Mouse (Mus musculus): Measurements from ENCODE around the gene Dnmt1.

Gene Dnmt1

GRCm38 (mm10) chr9:20976961-20977689 is 17.4 kb upstream of the Dnmt1 start:
- DNase-seq (ENCODE audit: low read depth, low spot score) = no peak

GRCm38 (mm10) chr9:20976216-20976960 is 16.7 kb upstream of the Dnmt1 start, which contains the start of gene S1pr2:
S1pr2 (minus strand) TSS chr9:20976781.
- peak; percentile 94 for DNase-seq (ENCODE audit: low read depth, low spot score)

DNA sequence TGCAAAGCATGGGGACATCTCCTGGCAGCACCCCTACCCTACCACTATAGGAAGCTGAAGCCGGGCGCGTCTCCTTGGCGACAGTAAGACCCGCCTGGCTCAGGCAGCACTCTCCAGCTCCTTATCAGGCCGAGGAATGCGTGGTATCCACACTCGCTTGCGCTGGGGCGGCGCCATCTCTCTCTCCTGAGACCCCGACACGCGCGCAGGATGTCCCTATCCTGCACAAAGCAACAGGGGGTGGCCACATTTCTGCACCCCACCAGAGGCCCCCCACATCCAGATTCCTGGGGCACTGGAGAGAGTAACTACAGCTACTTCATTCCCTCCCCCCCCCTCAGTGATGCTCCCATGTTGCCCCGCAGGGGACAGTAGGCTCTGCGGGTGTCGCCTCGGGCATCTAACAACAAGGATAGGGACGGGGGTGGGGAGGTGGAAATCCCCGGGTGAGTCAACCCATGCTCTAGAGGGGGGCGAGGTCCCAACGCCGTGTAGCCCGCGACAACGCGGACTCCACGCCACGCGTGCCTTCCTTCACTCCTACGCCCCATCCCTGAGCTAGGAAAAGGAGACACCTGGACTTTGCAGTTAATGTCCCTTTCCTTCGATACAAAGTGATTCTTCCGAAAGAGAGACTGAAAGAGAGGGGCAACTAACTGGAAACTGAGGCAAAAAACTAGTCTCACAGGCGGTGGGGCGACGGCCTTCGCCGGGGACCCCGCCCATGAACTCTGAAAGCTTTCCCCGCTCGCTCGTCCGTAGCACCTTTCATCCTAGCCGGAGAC is 15.9 kb upstream of the Dnmt1 start:
- peak; percentile 78 for DNase-seq (ENCODE audit: low read depth, low spot score)

GRCm38 (mm10) chr9:20973682-20974075 is 14.0 kb upstream of the Dnmt1 start:
- DNase-seq (ENCODE audit: low read depth, low spot score) = no peak

- no peak for DNase-seq (ENCODE audit: low read depth, low spot score)
These were observed 13.5 kb upstream of the Dnmt1 start for GRCm38 (mm10) chr9:20973001-20973681.

- peak; percentile 71 for DNase-seq (ENCODE audit: low read depth, low spot score)
These were observed 12.7 kb upstream of the Dnmt1 start for GRCm38 (mm10) chr9:20972141-20972992.

GRCm38 (mm10) chr9:20971751-20972140 is 12.1 kb upstream of the Dnmt1 start:
- peak; percentile 45 for DNase-seq (ENCODE audit: low read depth, low spot score)

DNA sequence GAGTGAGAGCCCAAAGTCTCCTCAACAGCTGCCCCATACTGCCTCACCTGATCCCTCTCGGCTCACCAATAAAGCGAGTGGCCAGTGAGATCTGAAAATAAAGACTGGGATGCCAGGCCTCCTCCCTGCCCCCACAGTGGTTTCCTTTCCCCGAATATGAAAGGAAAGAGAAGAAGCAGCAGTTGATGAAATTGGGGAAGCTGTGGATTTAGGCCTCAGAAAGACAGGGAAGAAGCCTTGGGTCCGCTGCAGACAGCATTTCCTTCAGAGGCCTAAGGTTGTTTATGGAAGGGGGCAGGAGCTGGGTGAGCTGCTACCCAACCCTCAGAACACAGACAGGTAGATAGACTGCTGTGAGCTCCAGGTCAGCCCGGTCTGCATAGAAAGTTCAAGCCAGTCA is 7.1 kb upstream of the Dnmt1 start:
- no peak for DNase-seq (ENCODE audit: low read depth, low spot score)

- DNase-seq (ENCODE audit: low read depth, low spot score) = no peak
These were observed 6.3 kb upstream of the Dnmt1 start for GRCm38 (mm10) chr9:20966008-20966407.

- no peak for DNase-seq (ENCODE audit: low read depth, low spot score)
These were observed 5.9 kb upstream of the Dnmt1 start for GRCm38 (mm10) chr9:20965606-20966005.

- DNase-seq (ENCODE audit: low read depth, low spot score) = no peak
These were observed 1.9 kb upstream of the Dnmt1 start for GRCm38 (mm10) chr9:20961557-20961956.

- DNase-seq (ENCODE audit: low read depth, low spot score) = no peak
These were observed 2.7 kb downstream of the Dnmt1 start for GRCm38 (mm10) chr9:20956989-20957388.

- DNase-seq (ENCODE audit: low read depth, low spot score) = peak; percentile 99
These were observed 7.0 kb downstream of the Dnmt1 start for GRCm38 (mm10) chr9:20952520-20953227.

DNA sequence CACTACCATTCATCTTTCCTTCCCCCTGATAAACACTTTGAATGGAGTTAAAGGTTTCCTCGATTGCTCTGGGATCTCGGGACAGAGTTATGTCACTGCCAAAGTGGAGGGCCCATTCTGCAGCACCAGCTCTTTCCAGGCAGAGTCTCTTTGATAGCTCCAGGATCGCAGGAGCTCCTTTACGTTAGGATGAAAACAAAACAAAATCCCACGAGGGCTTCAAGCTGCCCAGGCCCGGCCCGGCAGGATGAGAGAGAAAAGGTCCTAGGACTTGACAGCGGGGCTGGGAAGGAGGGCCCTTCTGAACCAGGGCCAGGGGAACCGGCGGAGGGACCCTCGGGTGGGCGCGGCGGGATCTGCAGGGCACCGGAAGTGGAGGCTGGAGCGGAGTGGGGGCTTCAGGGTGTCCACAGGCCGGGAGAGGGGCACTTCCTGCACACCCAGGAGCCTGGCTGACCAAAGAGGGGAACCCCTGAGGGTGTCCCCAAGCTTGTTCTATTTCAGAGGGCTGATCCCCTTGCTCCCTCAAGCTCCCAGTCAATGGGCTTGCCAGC is 7.6 kb downstream of the Dnmt1 start:
- no peak for DNase-seq (ENCODE audit: low read depth, low spot score)

DNA sequence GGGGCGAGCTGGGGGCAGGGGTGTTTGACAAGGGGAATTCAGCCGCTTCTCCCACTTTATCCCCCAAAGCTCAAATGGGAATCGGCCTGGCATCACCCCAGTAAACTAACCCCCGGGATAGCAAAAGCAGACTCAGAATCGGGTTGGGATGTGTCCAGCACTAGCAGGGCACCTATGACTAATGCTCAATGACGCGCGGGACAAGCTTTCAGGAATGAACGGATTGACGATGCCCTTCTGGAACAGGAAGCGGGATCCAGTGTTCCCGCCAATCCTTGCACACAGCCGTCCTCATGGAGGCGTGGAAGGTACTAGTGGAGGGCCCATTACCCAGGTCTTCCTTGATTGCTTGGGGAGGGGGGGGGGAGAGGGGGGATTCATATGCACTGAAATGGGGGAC is 8.2 kb downstream of the Dnmt1 start:
- peak; percentile 25 for DNase-seq (ENCODE audit: low read depth, low spot score)

DNA sequence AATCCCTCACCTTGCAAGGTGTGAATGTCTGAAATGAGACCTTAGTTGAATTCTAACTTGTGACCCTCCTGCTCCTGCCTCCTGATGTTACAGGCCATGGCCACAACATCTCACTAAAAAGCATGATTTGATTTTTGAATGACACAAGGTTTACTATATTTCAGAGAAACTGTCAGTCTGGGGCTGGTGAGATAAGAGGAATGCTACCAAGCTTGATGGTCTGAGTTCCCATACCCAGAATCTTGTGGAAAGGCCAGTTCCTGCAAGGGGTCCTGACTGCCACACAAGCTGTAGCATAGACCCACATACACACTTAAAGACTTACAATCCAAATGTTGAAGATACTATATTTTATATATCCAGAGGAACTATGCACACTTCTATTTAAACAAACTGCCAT is 9.3 kb downstream of the Dnmt1 start:
- no peak for DNase-seq (ENCODE audit: low read depth, low spot score)

DNA sequence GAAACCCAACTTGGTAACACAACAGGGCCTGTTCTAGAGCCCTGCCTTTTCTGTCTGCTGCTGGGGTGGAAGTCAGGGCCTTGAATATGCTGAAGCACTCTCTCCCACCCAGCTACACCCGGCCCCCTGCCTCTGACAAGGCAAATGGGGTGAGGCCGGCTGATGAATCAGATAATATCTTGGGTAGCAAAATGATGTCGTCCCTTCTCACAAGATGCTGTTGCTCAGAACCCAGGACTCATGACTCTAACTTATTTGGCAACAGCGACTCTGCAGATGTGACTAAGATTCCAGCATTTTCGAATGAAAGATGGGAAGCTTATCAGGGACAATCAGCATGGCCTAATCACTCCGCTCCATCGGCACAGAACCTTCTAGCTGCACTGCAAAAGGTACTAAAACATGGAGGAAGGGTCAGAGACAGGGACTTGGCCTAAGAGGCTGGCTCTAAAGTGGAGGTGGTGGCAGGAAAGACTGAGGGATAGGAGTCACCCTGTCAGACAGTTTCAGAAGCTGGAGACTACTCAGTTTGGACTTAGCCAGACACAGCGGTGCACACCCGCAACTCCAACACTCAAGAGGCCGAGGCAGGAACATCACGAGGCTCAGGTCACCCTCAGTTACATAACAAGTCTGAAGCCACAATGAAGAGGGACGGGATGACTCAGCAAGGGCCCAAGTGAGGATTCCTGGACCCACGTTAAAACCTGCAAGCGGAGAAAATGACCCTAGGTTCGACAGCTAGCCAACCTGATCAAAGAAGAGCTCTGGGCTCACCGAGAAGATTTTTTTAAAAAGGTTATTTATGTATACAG is 13.4 kb downstream of the Dnmt1 start:
- DNase-seq (ENCODE audit: low read depth, low spot score) = no peak

DNA sequence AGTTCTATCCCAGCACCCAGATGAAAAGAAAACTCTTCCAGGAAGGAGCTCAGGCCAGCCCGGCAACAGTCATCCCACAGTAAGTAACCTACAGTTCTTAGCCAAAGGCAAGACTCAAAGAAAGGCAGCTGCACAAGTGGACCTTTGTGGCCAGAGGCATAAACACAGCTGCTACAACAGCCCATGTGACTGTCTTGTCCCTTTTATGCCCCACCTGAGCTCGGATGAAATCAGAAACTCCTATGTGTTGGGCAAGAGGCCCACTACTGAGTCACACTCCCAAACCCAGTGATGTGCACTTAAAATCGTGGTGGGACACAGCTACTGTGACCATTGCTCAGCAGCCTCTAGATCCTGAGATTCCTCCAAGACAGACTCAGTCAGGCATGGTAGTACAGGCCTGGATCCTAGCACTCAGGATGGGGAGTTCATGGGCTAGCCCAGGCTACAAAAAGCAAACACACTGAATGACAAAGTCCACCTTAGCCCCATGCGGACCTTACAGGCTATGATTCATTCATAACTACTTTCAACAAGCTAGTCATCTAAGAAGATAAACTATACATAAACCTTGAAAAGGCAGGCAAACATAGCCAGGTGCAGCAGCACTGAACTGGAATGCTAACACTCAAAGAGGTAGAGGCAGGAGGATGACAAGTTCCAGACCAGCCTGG is 14.9 kb downstream of the Dnmt1 start:
- DNase-seq (ENCODE audit: low read depth, low spot score) = no peak

Data from mesoderm, embryonic 11.5 days (tissue).